Mouse (Mus musculus): ENCODE data around the gene Tmem158. TPM values are rescaled to one million over a fixed set of nuclear protein-coding genes. Genes with fewer than 3 reads are reported as not detected.

Gene Tmem158
- polyA plus RNA-seq, 1 experiment from 2014 or later = 29.0 TPM

DNA sequence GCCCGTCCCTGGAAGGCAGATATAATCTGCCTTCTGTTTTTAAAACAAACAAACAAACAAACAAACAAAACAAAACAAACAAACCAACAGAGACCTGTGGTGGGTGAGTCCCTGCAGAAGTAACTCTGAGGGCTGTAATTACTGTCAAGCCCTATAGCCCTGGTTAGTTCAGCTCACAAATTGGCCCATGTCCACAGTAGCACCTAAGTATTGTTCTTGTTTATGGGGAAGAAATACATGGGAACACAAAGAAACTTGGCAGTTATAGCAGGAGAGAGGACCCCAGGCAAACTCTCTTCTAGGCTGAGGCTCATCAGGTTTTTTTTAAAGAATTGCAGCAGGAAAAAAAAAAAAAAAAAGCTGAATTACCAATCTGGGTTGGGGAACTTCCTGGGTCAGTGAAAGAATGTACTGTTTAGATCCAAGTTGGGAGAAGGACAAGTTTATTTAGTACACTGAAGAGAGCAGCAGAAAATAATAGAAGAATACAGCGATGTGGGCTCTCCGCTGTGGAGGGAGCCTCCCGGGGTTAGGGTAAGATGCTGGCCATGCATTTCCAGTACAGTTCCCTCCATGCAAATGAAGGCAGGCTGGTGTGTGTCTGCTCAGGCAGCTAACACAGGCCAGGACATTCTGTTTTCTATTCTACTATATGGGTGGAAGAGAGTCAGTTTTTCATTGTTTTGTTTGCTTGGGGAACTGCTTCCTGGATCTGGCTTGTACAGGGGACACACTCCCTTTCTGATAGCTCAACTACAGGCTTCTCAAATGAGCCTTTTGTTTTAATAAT, 22.1 kb downstream of the Tmem158 start:
- H3K4me3 ChIP-seq (replicated peaks; ENCODE audit: low read length) = no peak overlapping the region
- WGBS = 23% methylated on average over 4 of the region's 4 CpGs
- H3K27me3 ChIP-seq (replicated peaks; ENCODE audit: control insufficient read depth, insufficient read depth, low read length) = no peaks in the 10 kb centered on the region
- H3K27ac ChIP-seq (ENCODE audit: low read length) = peak overlapping the region; percentile 24
- no peaks in the 10 kb centered on the region for H3K9me3 ChIP-seq (ENCODE audit: control insufficient read depth, low read length)
- peak; percentile 38; the same call in 1 of the 2 replicates for ATAC-seq
- H3K36me3 ChIP-seq (ENCODE audit: control insufficient read depth, insufficient read depth) = no peaks in the 10 kb centered on the region
- H3K4me1 ChIP-seq (replicated peaks; ENCODE audit: control insufficient read depth, insufficient read depth, low read length) = peaks cover 3% of the 10 kb centered on the region; the same call in 1 of the 2 replicates
- no peak overlapping the region for H3K9ac ChIP-seq (replicated peaks; ENCODE audit: low read depth, low read length)
- no peak overlapping the region for H3K4me2 ChIP-seq (ENCODE audit: low read length)

DNA sequence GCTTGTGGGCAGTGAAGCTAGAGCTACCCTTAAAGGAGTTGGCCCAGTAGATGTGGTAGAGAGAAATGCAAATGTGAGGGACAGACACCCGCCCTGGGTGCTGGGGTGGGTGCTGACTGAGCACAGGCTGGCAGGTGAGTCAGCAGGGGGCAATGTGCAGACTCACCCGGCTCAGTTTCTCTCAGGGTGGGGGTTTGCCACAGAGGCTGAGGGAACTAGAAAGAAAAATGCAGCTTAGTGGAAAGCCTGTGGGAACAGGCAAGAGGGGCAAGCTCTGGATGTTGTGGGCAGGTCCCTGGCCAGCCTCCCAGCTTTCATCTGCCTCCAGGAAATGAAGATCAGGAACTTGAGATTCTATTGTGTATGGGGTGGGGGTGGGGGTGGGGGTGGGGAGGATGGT, 22.8 kb downstream of the Tmem158 start:
- no peak overlapping the region for H3K4me2 ChIP-seq (ENCODE audit: low read length)
- H3K27me3 ChIP-seq (replicated peaks; ENCODE audit: control insufficient read depth, insufficient read depth, low read length) = no peaks in the 10 kb centered on the region
- peaks cover 3% of the 10 kb centered on the region; the same call in 1 of the 2 replicates for H3K4me1 ChIP-seq (replicated peaks; ENCODE audit: control insufficient read depth, insufficient read depth, low read length)
- no peaks in the 10 kb centered on the region for H3K36me3 ChIP-seq (ENCODE audit: control insufficient read depth, insufficient read depth)
- H3K9me3 ChIP-seq (ENCODE audit: control insufficient read depth, low read length) = no peaks in the 10 kb centered on the region
- no peak for ATAC-seq
- 30% methylated on average over 2 of the region's 2 CpGs for WGBS
- no peak overlapping the region for H3K4me3 ChIP-seq (replicated peaks; ENCODE audit: low read length)
- no peak overlapping the region for H3K9ac ChIP-seq (replicated peaks; ENCODE audit: low read depth, low read length)
- no peak overlapping the region for H3K27ac ChIP-seq (ENCODE audit: low read length)

DNA sequence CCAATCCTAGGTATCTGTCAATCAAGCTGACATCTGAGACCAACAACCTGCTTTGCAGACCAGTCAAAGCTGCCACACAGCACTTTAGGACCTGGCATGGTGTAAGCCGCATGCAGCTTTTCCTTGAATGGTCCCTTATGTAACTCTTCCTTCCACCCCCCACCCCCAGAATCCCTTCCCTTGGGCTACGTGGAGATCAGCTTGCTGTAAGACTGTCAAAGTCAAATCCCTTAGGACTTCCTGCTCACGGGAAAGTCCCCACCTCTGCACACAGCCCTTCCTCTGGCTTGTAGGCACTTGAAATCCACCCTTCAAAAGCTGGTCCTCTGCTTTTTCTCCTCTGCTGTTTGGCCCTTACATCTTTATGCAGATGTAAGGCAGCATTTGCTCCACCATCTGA, 24.9 kb downstream of the Tmem158 start:
- no peak overlapping the region for H3K27ac ChIP-seq (ENCODE audit: low read length)
- H3K9ac ChIP-seq (replicated peaks; ENCODE audit: low read depth, low read length) = no peak overlapping the region
- H3K9me3 ChIP-seq (ENCODE audit: control insufficient read depth, low read length) = no peaks in the 10 kb centered on the region
- H3K36me3 ChIP-seq (ENCODE audit: control insufficient read depth, insufficient read depth) = no peaks in the 10 kb centered on the region
- H3K27me3 ChIP-seq (replicated peaks; ENCODE audit: control insufficient read depth, insufficient read depth, low read length) = no peaks in the 10 kb centered on the region
- H3K4me1 ChIP-seq (replicated peaks; ENCODE audit: control insufficient read depth, insufficient read depth, low read length) = peaks cover 3% of the 10 kb centered on the region; the same call in 1 of the 2 replicates
- no peak overlapping the region for H3K4me3 ChIP-seq (replicated peaks; ENCODE audit: low read length)
- ATAC-seq = no peak
- 65% methylated on average over 3 of the region's 3 CpGs for WGBS
- no peak overlapping the region for H3K4me2 ChIP-seq (ENCODE audit: low read length)

DNA sequence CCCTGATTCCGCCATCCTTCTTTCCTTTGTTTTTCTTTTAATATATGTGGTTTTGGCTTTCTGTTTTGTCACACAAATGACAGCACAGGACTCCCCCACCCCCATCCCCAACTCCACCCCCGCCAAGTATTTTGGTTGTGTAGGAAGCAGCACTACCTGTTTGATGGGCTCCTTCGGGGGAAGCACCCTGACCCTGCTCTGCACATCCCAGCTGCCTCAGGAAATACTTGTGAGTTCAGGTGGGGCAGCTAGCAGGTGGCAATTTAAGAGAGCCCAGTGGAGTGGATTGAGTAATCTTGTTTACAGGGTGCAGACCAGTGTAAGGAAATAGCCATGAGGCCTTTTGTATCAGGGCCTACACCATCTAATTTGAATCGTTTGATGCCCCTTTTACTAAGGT, 30.7 kb downstream of the Tmem158 start:
- H3K4me1 ChIP-seq (replicated peaks; ENCODE audit: control insufficient read depth, insufficient read depth, low read length) = no peaks in the 10 kb centered on the region
- no peak overlapping the region for H3K4me3 ChIP-seq (replicated peaks; ENCODE audit: low read length)
- no peaks in the 10 kb centered on the region for H3K36me3 ChIP-seq (ENCODE audit: control insufficient read depth, insufficient read depth)
- H3K9me3 ChIP-seq (ENCODE audit: control insufficient read depth, low read length) = no peaks in the 10 kb centered on the region
- WGBS = 64% methylated on average over 4 of the region's 4 CpGs
- ATAC-seq = no peak
- no peak overlapping the region for H3K27ac ChIP-seq (ENCODE audit: low read length)
- H3K4me2 ChIP-seq (ENCODE audit: low read length) = no peak overlapping the region
- no peaks in the 10 kb centered on the region for H3K27me3 ChIP-seq (replicated peaks; ENCODE audit: control insufficient read depth, insufficient read depth, low read length)
- H3K9ac ChIP-seq (replicated peaks; ENCODE audit: low read depth, low read length) = no peak overlapping the region

DNA sequence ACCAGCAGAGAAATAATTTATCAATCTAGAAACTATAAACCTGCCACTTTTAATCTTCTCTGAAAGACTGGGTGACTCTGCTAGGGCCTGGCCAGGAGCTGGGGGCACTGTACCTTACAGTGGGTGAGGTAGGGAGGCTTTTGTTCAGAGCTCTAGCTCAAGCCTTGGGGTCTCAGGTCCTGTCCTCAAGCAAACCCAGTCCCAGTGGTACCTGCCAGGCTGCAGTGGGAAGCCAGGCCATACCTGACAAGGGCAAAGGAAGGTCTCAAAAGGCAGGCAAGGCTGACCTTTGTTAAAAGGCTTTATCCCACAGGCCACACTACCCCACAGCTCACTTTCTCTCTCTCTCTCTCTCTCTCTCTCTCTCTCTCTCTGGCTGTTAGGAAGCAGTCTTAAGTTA, 31.9 kb downstream of the Tmem158 start:
- Histone ChIP-seq H3K27ac (ENCODE audit: low read length) (no peak overlapping the region), H3K27me3 (replicated peaks; ENCODE audit: control insufficient read depth, insufficient read depth, low read length) (no peaks in the 10 kb centered on the region), H3K4me3 (replicated peaks; ENCODE audit: low read length) (no peak overlapping the region), H3K4me2 (ENCODE audit: low read length) (no peak overlapping the region), H3K9me3 (ENCODE audit: control insufficient read depth, low read length) (no peaks in the 10 kb centered on the region), H3K4me1 (replicated peaks; ENCODE audit: control insufficient read depth, insufficient read depth, low read length) (no peaks in the 10 kb centered on the region), H3K36me3 (ENCODE audit: control insufficient read depth, insufficient read depth) (no peaks in the 10 kb centered on the region), H3K9ac (replicated peaks; ENCODE audit: low read depth, low read length) (no peak overlapping the region)
- no peak for ATAC-seq

DNA sequence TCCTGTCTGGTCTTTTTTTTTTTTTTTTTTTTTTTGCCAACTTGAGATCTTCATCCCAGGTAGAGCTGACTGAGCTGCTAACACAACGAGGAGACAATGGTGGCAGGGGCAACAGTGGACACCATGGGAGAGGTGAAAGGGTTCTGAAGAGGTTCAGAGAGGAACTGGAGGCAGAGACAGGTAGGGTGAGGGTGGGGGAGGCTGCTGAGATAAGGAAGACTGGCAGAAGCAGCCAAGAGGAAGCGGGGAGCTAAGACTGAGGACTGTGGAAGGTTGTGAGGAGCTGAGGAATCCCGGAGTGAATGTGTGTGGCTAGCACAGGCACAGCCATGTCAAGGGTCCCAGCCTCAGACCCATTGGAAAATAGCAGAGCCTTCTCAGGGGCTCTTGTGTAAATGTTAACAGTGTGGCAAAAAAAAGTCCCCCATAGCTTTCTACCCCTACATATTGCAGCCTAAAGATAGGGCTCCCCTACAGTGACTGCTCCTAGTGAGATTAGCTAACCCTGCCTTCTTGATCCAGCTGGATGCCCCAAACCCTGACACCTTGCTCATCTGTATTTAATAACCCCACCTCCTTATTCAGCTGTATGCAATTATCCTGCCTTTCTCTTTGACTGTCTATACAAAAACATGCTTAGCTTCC, 33.3 kb downstream of the Tmem158 start:
- no peak for ATAC-seq
- Histone ChIP-seq H3K4me2 (ENCODE audit: low read length) (no peak overlapping the region), H3K27me3 (replicated peaks; ENCODE audit: control insufficient read depth, insufficient read depth, low read length) (no peaks in the 10 kb centered on the region), H3K27ac (ENCODE audit: low read length) (no peak overlapping the region), H3K9me3 (ENCODE audit: control insufficient read depth, low read length) (no peaks in the 10 kb centered on the region), H3K36me3 (ENCODE audit: control insufficient read depth, insufficient read depth) (no peaks in the 10 kb centered on the region), H3K4me3 (replicated peaks; ENCODE audit: low read length) (no peak overlapping the region), H3K4me1 (replicated peaks; ENCODE audit: control insufficient read depth, insufficient read depth, low read length) (no peaks in the 10 kb centered on the region), H3K9ac (replicated peaks; ENCODE audit: low read depth, low read length) (no peak overlapping the region)
- 85% methylated on average over 3 of the region's 3 CpGs for WGBS

DNA sequence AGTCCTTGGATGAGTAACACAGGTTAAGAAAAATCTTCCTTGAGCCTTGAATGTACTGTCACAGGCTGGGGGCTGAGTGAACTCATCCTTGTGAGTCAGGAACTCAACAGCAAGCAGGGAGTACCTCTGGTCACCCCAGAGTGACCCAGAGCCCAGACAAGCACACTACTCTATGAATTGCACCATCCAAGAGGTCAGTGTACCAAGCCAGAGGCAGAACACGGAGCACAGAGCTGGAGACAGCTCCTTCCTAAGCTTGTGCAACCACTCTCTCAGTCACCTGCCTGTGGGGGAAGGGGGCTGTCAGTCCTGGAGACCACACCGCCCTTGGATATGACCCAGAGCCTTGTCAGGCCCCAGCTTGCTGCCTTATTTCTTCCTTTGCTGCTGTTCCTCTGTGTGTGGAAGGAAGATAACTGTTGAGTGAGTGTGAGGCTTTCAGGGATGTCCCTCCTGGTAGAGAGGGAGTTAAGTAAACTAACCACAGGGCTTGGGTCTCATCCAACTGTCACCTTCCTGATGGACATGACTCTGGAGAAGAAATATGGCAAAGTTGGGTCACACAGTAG, 35.6 kb downstream of the Tmem158 start:
- no peaks in the 10 kb centered on the region for H3K9me3 ChIP-seq (ENCODE audit: control insufficient read depth, low read length)
- no peak for ATAC-seq
- no peaks in the 10 kb centered on the region for H3K27me3 ChIP-seq (replicated peaks; ENCODE audit: control insufficient read depth, insufficient read depth, low read length)

DNA sequence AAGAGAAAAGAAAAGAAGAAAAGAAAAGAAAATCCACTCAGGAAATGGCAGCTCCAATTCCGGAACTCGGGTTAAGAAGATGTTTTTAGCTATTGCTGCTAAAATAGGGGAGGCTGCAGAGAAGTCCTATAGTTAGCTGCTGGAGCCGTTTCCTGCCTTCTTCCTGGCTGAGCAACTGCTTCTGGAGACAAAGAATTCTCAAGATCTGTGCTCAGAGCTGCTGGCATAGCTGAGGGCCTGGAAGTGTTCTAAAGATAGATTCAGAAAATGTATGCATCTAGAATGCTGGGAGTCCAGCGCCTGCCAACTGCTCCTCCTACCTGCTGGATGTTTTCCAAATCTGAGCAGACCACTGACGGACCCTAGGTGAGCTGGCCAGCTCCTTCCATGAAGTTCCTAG, 40.7 kb downstream of the Tmem158 start:
- no peaks in the 10 kb centered on the region for H3K36me3 ChIP-seq (ENCODE audit: control insufficient read depth, insufficient read depth)
- H3K27me3 ChIP-seq (replicated peaks; ENCODE audit: control insufficient read depth, insufficient read depth, low read length) = peaks cover 7% of the 10 kb centered on the region; the same call in 1 of the 2 replicates
- H3K4me2 ChIP-seq (ENCODE audit: low read length) = no peak overlapping the region
- H3K27ac ChIP-seq (ENCODE audit: low read length) = no peak overlapping the region
- H3K9ac ChIP-seq (replicated peaks; ENCODE audit: low read depth, low read length) = no peak overlapping the region
- WGBS = 59% methylated on average over 5 of the region's 5 CpGs
- no peaks in the 10 kb centered on the region for H3K4me1 ChIP-seq (replicated peaks; ENCODE audit: control insufficient read depth, insufficient read depth, low read length)
- no peak overlapping the region for H3K4me3 ChIP-seq (replicated peaks; ENCODE audit: low read length)
- ATAC-seq = no peak
- H3K9me3 ChIP-seq (ENCODE audit: control insufficient read depth, low read length) = no peaks in the 10 kb centered on the region

More for the DNA sequence above, 35.6 kb downstream of the Tmem158 start:
- H3K4me3 ChIP-seq (replicated peaks; ENCODE audit: low read length) = no peak overlapping the region
- 91% methylated on average over 2 of the region's 2 CpGs for WGBS
- H3K27ac ChIP-seq (ENCODE audit: low read length) = no peak overlapping the region
- H3K36me3 ChIP-seq (ENCODE audit: control insufficient read depth, insufficient read depth) = no peaks in the 10 kb centered on the region
- no peaks in the 10 kb centered on the region for H3K4me1 ChIP-seq (replicated peaks; ENCODE audit: control insufficient read depth, insufficient read depth, low read length)
- no peak overlapping the region for H3K4me2 ChIP-seq (ENCODE audit: low read length)
- no peak overlapping the region for H3K9ac ChIP-seq (replicated peaks; ENCODE audit: low read depth, low read length)

DNA sequence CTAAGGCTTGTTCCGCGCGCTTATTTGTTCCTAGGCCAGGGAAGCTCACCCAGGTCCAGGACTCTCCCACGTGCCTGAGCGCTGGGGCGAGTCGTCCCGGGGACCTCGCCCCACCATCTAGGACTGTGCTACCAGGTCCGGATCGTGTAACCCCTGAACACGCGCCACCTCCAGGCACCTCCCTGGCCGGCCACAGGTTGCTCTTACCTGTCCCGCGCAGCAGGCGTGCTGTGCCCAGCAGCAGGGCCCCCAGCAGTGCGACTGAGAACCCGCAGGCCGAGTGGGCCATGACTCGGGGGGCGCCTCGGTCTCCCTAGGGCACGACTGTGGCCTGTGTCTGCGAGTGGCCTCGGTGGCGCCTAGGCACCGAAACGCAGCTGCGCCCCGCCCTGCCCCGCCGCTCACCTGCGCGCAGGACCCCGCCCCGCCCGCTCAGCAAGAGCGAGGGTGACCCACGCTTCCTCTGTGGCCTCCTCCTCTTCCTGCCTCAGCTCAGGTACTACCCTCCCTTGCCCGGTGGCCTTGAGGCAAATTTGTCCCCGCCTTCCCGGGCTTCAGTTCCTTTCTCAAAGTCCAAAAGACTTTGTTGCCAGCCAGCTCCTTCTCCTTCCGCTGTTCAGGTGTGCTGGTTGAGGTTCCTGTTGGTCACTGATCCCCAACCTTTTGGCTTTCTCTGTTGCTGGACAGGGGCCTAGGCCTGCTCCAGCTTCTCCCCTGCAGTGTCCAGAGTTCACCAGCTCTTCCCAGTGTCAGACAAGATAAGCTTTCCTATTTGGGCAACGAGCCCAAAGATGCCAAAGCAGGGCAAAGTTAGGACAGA, 44.7 kb downstream of the Tmem158 start, which contains the start of gene Cdcp1:
Gene Cdcp1 (minus strand): TSS at position 418 of the 820 bp plus-strand sequence.
- 5% methylated on average over 44 of the region's 45 CpGs for WGBS
- Histone ChIP-seq H3K27ac (ENCODE audit: low read length) (no peak within 1 kb of the TSS), H3K4me3 (replicated peaks; ENCODE audit: low read length) (peak within 1 kb of the TSS; percentile 15), H3K9me3 (ENCODE audit: control insufficient read depth, low read length) (no peaks in the 10 kb centered on the region), H3K27me3 (replicated peaks; ENCODE audit: control insufficient read depth, insufficient read depth, low read length) (peaks cover 7% of the 10 kb centered on the region), H3K4me1 (replicated peaks; ENCODE audit: control insufficient read depth, insufficient read depth, low read length) (no peaks in the 10 kb centered on the region), H3K9ac (replicated peaks; ENCODE audit: low read depth, low read length) (no peak within 1 kb of the TSS), H3K4me2 (ENCODE audit: low read length) (peak within 1 kb of the TSS; percentile 27), H3K36me3 (ENCODE audit: control insufficient read depth, insufficient read depth) (no peaks in the 10 kb centered on the region)
- no peak for ATAC-seq
